Mouse (Mus musculus) liver, adult 2 months (tissue): Measurements from ENCODE around the gene Vip. TPM values are rescaled to one million over a fixed set of nuclear protein-coding genes. Genes with fewer than 3 reads are reported as not detected.

ENCODE experiments used
- DNase-seq: peaks from one replicate; pipeline ENCODE4 v3.0.0-alpha.2; 2011; ENCODE audit warnings: low read depth, low spot score; ENCODE audit errors: extremely low read depth
- H3K27ac ChIP-seq: fragments of 200-500 bp; replicated peaks from 2 replicates; pipeline ENCODE4 v1.5.1; 2012; ENCODE audit warnings: low read depth, mild to moderate bottlenecking, control low read depth, inconsistent platforms, low read length; ENCODE audit not compliant: insufficient read depth
- H3K27me3 ChIP-seq: fragments of 200-500 bp; 2 replicates; pipeline ENCODE4 v1.6.1; 2012; ENCODE audit warnings: mild to moderate bottlenecking, moderate library complexity, low read length, inconsistent platforms; ENCODE audit not compliant: control insufficient read depth, insufficient read depth
- H3K36me3 ChIP-seq: fragments of 200-500 bp; 2 replicates; pipeline ENCODE4 v1.6.1; 2012; ENCODE audit warnings: low read length, inconsistent platforms; ENCODE audit not compliant: control insufficient read depth, insufficient read depth
- H3K4me1 ChIP-seq: fragments of 200-500 bp; 2 replicates; pipeline ENCODE4 v1.6.1; 2011; ENCODE audit warnings: low read length; ENCODE audit not compliant: control insufficient read depth, insufficient read depth
- H3K4me3 ChIP-seq: fragments of 200-500 bp; 2 replicates; pipeline ENCODE4 v1.5.1; 2011; ENCODE audit warnings: low read depth, mild to moderate bottlenecking, control low read depth, low read length, moderate library complexity; ENCODE audit not compliant: insufficient read depth
- H3K79me2 ChIP-seq: fragments of 200-500 bp; 2 replicates; pipeline ENCODE4 v1.6.1; 2012; ENCODE audit warnings: inconsistent platforms, mild to moderate bottlenecking, low read length, moderate library complexity; ENCODE audit not compliant: control insufficient read depth, insufficient read depth
- H3K9ac ChIP-seq: fragments of 200-500 bp; 2 replicates; pipeline ENCODE4 v1.6.1; 2012; ENCODE audit warnings: low read depth, mild to moderate bottlenecking, control low read depth, inconsistent platforms, low read length
- CTCF ChIP-seq: fragments of 200-500 bp; IDR thresholded peaks from 2 replicates; pipeline ENCODE4 v1.5.1; 2011; ENCODE audit warnings: low read depth, low read length, control low read depth
- POLR2A ChIP-seq: fragments of 200-500 bp; IDR thresholded peaks from 2 replicates; pipeline ENCODE4 v1.6.1; 2011; ENCODE audit warnings: low read length, control low read depth; ENCODE audit not compliant: insufficient read depth; ENCODE audit errors: extremely low read depth
- WGBS: fragments of 180-500 bp; shearing (Covaris S2); methylation state at CpG from one replicate; pipeline ENCODE4 v1.1.7; 2018; 5-methylcytosine and 5-hydroxymethylcytosine counted together
- polyA plus RNA-seq: library from polyadenylated mRNA; depleted of rRNA; stranded (reverse); fragments of >200 nt; gene quantifications from 2 replicates; pipeline ENCODE4 v1.2.3, GENCODE M21; 2012; rRNA removed
- total RNA-seq: library from RNA; depleted of rRNA; stranded (reverse); fragments of >200 nt; gene quantifications from 2 replicates; pipeline ENCODE4 v1.2.3, GENCODE M21; 2014; rRNA removed

The Vip gene
- total and polyA plus RNA-seq, 2 experiments, result not detected

- Histone ChIP-seq H3K27me3 (no peaks in the 10 kb centered on the region), H3K4me3 (no peak overlapping the region), H3K27ac (no peak overlapping the region), H3K36me3 (no peaks in the 10 kb centered on the region), H3K9ac (no peak overlapping the region), H3K79me2 (no peaks in the 10 kb centered on the region), H3K4me1 (no peaks in the 10 kb centered on the region)
- no peak for DNase-seq
- WGBS, result 51% methylated on average over 4 of the region's 4 CpGs
- TF ChIP-seq CTCF (no peak), POLR2A (no peak)
Measured at GRCm38 (mm10) chr10:5633672-5634200, 5.3 kb upstream of the Vip start.

DNA sequence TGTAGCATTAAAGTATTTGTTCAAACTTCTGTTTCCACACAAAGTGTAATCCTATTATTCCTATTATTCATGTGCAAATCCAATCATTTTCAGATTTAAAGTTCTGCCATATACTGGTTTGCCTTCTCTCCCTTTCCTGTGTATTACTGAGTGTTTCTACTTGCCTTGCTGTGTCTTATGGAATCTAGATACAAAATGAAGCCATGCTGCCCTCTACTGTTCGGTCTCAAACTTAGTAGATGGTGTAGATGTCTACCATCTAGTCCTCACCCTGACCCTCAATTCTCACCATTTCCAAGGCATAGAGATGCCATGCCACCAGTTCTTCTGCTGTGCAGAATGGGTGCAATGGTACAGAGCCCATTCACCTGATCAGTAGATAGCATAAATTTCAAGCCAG lies 4.7 kb upstream of the Vip start:
- DNase-seq, result peak; percentile 20
- no peak overlapping the region for H3K4me3 ChIP-seq
- no peak overlapping the region for H3K9ac ChIP-seq
- no peak overlapping the region for H3K27ac ChIP-seq
- no peaks in the 10 kb centered on the region for H3K79me2 ChIP-seq
- TF ChIP-seq CTCF, result no peak
- TF ChIP-seq POLR2A, result no peak
- 24% methylated on average over 1 of the region's 1 CpGs for WGBS
- H3K4me1 ChIP-seq, result no peaks in the 10 kb centered on the region
- no peaks in the 10 kb centered on the region for H3K27me3 ChIP-seq
- H3K36me3 ChIP-seq, result no peaks in the 10 kb centered on the region

DNA sequence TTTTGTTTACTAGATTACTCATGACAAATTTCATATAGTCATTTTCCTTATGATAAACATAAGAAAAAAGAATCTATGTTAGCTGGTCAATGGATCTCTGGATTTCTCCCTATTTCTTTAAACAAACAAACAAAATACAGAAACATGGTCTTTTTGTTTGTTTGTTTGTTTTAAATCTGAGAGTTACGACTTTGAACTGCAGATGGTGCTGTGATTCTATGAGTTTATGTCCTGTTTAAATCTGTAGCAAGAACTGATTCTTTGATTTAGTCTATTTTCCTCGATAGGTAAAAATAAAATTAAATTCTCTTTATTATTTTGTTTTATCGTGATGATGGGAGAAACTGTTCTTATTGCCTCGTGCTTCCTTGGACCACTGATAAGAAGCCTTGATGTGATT lies 1.7 kb upstream of the Vip start:
- Histone ChIP-seq H3K9ac (no peak overlapping the region), H3K4me1 (no peaks in the 10 kb centered on the region), H3K79me2 (no peaks in the 10 kb centered on the region), H3K27ac (no peak overlapping the region), H3K36me3 (no peaks in the 10 kb centered on the region), H3K4me3 (no peak overlapping the region), H3K27me3 (no peaks in the 10 kb centered on the region)
- no peak for DNase-seq
- no peak for TF ChIP-seq CTCF
- no peak for TF ChIP-seq POLR2A
- 63% methylated on average over 4 of the region's 4 CpGs for WGBS

DNA sequence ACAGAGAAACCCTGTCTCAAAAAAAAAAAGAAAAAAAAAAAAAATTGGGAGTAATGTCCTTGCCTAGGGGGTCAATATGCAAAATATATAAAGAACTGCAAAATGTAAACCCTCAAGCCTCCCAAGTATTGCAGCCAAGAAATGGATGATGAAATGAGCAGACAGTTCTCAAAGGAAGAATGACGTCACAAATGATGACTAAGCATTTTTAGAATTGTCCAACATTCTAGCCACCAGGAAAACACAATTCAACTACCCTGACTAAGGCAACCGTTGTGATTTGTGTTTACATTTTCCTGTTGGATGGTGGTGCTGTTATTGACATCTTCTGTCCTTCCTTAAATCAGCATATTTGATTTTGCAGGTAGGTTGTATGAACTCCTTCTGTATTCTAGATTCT lies 42.3 kb downstream of the Vip start:
- no peaks in the 10 kb centered on the region for H3K36me3 ChIP-seq
- no peak overlapping the region for H3K9ac ChIP-seq
- H3K4me1 ChIP-seq, result no peaks in the 10 kb centered on the region
- no peak overlapping the region for H3K4me3 ChIP-seq
- H3K27me3 ChIP-seq, result 0 out of 2 replicates have a peak, but pooled peaks cover 2% of the 10 kb centered on the region
- DNase-seq, result no peak
- no peaks in the 10 kb centered on the region for H3K79me2 ChIP-seq
- TF ChIP-seq POLR2A (no peak), CTCF (no peak)
- H3K27ac ChIP-seq, result no peak overlapping the region
- 61% methylated on average over 2 of the region's 2 CpGs for WGBS

- DNase-seq, result no peak
Measured at GRCm38 (mm10) chr10:5685608-5686007, 46.6 kb downstream of the Vip start.

GRCm38 (mm10) chr10:5694351-5694750 lies 55.3 kb downstream of the Vip start:
- 63% methylated on average over 1 of the region's 1 CpGs for WGBS
- Histone ChIP-seq H3K27ac (no peak overlapping the region), H3K9ac (no peak overlapping the region), H3K79me2 (no peaks in the 10 kb centered on the region), H3K4me1 (no peaks in the 10 kb centered on the region), H3K4me3 (no peak overlapping the region), H3K27me3 (no peaks in the 10 kb centered on the region), H3K36me3 (no peaks in the 10 kb centered on the region)
- TF ChIP-seq CTCF, result no peak
- TF ChIP-seq POLR2A, result no peak
- DNase-seq, result no peak

More at GRCm38 (mm10) chr10:5685608-5686007, 46.6 kb downstream of the Vip start:
- Histone ChIP-seq H3K27ac (no peak overlapping the region), H3K4me3 (no peak overlapping the region), H3K79me2 (no peaks in the 10 kb centered on the region), H3K9ac (no peak overlapping the region), H3K4me1 (no peaks in the 10 kb centered on the region), H3K36me3 (no peaks in the 10 kb centered on the region), H3K27me3 (no peaks in the 10 kb centered on the region)
- TF ChIP-seq POLR2A (no peak), CTCF (no peak)
- WGBS, result 41% methylated on average over 6 of the region's 6 CpGs

Other genes with a start within 250 kb of the Vip start
- gene Syne1, start 87.7 kb upstream of the Vip start, total RNA-seq, result 26.4 and 33.6 TPM in 2 replicates
- 7.5 and 9.6 TPM in 2 replicates for gene Syne1, start 87.7 kb upstream of the Vip start, polyA plus RNA-seq
- gene Myct1, start 45.4 kb upstream of the Vip start, total RNA-seq, result 2.5 and 2.8 TPM in 2 replicates
- 0.51 and 1.1 TPM in 2 replicates for gene Myct1, start 45.4 kb upstream of the Vip start, polyA plus RNA-seq
- gene Fbxo5, start 166.4 kb downstream of the Vip start, total RNA-seq, result 0.67 and 0.83 TPM in 2 replicates
- gene Fbxo5, start 166.4 kb downstream of the Vip start, polyA plus RNA-seq, result 0.20 and 0.39 TPM in 2 replicates
- gene Mtrf1l, start 184.7 kb downstream of the Vip start, total RNA-seq, result 5.0 and 7.2 TPM in 2 replicates
- gene Mtrf1l, start 184.7 kb downstream of the Vip start, polyA plus RNA-seq, result 0.78 and 0.98 TPM in 2 replicates